Mouse (Mus musculus) ovary, postnatal 36 days (tissue): ENCODE results near the gene Thap8.
"Not testable (repeated sequence)": the region's sequence is repeated elsewhere in the genome, so short reads cannot be mapped to it uniquely, and the experiment has no call there.

ENCODE experiments used
- DNase-seq: peaks from one replicate; pipeline ENCODE4 v3.0.0; 2022; ENCODE audit warnings: low spot score, mixed read lengths

Thap8 gene

DNA sequence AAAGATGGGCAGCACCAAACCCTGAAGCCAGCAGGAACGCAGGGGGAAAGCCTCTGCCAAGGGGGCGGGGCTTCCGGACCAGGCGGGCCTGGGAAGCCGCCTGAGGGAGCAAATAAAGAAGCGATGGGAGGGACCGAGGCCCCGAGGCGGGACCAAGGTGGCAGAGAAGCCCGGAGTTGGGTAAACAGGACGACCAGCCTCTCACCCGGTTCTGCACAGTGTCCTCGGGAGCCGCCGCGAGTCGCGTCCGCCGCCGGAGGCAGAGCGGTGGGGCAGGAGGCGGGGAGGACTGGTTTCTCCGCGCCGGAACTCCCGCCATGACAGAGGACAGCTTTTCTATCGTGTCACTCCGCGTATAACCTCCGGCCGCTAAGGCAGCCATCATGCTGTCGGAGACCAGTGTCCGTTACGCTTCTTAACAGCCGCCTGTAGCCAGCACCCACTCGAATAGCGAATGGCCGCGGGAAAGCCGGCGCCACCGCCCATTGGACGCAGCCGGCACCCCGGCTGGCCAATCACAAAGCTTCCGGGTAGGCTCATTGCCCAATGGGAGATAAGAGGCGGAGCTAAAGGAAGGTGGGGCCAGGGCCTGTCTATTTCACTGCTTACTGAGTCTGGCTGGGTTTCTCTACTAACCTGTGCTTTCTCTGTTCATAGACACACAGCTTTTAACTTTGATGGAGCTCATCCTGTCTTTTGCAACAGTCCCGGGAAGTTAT is at the start of gene Thap8, which contains the start of gene Wdr62:
TSS of gene Thap8 (plus strand) at position 144 of the 719 bp plus-strand sequence.
TSS of gene Wdr62 (minus strand) at position 469 of the 719 bp plus-strand sequence.
- peak; percentile 90 for DNase-seq

DNA sequence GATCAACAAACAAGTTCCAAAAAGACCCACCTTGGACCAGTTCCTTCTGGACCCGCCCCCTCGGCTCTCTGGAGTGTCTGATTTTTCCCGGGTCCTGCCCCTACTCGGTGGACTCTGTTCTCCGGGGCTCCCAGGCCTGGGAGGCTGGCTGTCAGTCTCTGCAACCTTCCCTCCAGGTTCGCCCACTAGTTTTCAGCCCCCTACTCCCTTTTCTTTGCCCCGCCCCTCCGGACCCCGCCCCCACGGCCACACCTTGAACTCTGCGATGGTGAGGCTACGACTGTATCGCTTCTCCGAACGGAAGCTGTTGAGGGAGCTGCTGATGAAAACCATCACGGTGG is 48.6 kb upstream of the Thap8 start:
- no peak for DNase-seq

DNA sequence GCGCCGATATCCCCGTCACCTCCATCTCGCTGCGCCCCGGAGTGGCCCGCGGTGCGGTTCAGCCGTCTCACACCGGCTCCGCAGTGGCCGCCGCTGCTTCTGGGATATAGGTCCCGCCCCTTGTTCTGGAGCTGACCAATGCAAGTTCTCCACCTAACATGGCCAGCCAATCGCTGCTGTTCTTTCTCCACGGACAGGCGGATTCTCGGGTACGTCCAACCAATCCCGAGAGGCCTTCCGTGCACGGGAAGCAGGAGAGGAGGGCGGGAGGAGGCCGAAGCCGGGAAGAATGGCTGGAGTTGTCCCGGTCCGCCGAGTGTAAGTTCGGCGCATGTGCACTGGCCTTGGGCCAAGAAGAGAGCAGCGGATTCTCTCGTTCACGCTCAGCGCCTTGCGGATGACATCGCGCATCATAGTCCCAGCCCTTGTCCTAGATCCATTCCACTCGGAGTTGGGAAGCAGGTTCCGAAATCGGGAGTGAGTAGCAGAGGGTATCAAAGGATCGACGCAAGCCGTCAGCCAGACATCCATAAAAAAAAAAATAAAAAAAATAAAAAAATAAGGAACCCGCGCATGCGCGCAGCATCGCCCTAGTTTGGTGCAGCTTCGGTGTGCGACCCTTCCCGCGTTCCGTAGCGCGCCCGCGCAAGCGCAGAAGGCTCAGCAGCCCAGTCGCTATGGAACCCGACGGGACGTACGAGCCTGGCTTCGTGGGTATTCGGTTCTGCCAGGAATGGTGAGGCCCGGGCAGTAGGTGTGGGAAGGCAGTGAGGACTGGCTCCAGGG is 48.0 kb upstream of the Thap8 start, which contains the start of the genes Polr2i and Tbcb:
TSS of gene Polr2i (plus strand) at position 280 of the 786 bp plus-strand sequence.
TSS of gene Tbcb (minus strand) at position 604 of the 786 bp plus-strand sequence.
- peak; percentile 97 for DNase-seq

DNA sequence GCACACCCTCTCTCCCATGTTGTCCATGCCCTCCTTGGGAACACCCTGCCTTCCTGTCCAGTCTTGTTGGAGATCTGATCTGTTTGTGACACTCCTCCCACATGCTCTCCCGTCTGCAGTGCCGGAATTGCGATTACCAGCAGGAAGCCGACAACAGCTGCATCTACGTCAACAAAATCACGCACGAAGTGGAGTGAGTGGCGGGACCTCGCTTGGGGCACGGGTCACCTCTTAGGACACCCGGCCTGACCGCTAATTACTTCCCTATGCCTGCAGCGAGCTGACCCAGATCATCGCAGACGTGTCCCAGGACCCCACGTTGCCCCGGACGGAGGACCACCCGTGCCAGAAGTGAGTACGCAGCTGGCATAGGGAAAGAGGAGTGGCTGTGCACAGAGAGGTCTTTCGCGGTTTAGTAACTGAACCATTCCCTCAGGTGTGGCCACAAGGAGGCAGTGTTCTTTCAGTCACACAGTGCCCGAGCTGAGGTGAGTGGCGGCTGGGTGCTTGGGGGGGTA is 47.2 kb upstream of the Thap8 start:
- peak; percentile 63 for DNase-seq

DNA sequence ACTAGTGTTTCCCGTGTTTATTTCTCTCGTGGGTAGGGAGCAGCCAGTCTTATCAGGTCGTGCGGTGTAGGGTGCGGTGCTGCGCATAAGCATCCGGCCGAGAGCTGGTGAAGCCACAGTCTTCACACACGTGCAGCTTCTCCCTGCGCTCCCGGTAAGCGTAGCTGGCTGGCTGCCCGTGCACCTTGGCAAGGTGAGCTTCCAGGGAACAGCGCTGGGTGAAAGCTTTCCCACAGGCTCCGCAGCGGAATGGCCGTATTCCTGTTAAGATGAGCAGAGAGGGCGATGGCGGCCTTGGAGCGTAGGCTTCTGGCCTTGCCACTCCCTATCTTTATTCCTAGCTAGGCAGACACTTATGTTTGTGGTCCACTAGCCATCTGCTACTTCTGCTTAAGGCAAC is 46.5 kb upstream of the Thap8 start:
- peak; percentile 30 for DNase-seq

DNA sequence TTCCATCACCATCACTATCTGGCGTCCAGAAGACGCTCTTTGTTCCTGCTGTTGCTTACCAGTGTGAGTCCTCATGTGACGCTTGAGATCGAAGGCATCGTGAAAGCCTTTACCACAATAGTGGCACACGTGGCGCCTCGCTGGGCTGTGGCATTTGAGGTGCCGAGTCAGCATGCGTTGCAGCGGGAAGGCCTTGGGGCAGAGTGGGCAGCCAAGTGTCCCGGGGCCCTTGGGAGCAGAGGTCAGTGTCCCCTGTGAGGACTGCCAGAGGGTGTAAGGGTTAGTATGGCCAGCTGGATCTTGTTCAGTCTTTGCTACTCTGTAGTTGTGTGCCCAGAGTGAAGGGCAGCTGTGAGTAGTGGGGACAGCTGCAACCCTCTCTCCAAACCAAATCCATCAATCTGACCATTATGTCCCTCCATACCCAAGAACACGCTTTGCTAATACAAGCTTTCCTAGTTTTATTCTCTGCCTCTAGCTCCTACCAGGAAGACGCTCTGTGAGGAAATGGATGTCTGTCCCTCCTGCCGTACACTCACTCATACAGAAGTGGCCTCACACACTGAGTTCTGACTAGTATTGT is 45.5 kb upstream of the Thap8 start:
- no peak for DNase-seq

DNA sequence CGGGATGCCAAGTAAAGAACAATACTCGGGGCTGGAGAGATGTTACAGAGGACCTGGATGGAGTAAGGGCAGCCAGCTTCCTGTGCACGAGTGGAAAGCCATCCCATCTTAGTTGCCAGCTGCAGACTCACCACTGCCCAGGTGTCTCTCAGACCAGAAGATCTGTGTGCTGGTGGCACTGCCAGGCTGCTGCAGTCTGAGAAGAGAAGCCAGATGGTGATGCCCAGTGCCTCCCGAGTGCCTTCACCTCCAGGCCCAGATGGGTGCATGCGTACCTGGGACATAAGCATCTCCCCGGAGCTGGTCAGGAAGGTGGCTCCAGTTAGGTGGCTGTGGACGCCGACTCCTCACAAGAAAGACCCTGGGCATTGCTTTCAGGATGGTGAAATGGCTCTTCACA is 44.8 kb upstream of the Thap8 start:
- DNase-seq = no peak

DNA sequence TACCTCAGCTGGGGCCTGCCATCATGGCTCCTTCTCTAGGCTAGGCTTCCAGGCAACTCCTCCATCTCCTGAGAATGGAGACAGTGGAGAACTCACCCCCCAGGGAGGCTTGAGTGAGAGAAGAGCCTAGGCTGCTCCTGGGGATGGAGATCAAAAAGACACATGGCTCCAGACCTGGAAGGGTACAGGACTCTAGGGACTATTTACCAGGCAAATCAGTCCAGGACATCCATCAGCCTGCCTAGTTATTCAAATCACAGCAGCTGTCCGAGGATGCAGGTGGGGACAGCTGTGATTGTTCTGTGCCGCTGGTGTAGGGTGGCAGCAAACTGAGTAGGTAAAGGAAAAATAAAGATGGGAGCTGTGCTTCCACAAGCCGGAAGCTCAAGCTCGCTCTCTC is 44.3 kb upstream of the Thap8 start, which contains the start of gene Ovol3:
TSS of gene Ovol3 (minus strand) at position 101 of the 400 bp plus-strand sequence.
- DNase-seq = no peak

DNA sequence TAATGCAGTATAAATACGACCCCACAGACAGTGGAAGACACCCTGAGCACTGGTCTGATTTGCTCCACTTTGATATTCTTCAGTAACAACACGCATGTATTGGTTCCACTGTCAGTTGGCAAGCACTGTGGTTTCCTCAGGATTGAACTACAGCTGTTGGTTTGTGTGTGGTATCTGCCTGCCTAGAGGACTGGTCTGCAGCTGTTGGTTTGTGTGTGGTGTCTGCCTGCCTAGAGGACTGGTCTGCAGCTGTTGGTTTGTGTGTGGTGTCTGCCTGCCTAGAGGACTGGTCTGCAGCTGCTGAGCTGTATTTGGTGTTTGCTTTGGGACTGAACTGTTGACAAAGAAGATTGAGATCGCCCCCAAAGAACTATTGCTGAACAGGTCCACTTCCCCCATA is 42.5 kb upstream of the Thap8 start:
- not testable (repeated sequence) for DNase-seq

DNA sequence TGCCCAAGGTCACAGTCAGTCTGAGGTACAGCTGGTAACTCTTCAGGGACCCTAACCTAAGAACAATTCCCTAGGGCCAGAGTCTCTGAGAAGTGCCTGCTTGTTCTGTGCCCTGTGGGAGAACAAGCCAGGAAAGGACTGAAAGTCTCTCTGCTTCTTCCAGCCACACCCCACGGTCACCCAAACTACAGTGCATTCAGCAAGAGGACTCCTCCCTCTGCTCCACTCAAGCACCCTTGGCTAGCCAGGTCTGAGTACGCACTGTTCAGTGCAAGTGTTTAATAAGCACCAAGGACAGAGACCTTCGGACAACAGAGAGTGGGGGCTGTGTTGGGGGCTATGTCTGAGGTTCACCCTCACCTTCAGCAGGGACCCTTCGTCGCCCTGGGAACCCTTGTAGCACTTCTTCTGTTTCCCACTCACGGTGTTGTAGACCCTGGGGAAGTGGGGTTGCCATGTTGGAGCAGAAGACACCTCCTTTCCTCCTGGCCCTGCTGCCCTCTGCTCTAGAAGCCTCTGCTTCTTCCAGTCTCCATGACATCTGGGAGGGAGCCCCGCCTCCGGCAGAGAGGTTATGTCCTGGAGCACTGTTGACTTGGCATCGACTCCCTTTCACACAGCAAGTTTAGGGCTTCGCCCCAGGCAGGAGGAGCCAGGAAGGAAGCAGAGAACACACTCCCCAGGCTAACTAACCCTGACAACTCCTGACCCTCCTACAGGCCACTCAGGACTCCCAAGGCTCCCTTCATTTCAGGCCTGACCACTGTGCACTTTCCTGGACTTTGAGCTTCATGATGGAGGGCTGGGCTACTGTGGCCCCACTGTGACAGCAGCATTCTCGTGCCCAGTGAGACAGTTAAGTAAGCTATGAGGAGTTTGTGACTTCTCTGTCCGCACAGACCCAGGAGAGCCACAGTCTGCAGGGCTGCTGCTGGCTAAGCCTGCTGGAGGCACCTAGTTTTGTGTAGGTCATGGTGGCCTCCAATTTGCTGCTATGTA is 27.6 kb upstream of the Thap8 start:
- DNase-seq = peak; percentile 59

DNA sequence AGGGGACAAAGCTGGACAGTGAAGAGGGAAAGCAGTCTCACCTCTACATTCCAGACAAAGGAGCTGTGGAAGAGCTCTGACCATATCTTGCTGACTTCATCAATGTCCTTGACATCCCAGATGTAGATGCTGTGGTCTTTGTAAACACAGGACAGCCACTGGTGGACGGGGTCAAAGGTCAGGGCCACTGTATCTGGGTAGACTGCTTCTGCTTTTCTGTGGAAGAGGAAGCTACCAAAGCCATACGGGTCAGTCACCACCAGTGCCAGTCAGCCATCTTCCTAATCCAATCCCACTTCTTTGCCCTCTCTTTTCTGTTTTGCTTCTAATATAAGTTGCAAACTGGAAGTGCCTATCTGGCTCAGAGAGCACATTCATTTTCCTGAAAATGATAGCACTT is 14.9 kb upstream of the Thap8 start:
- DNase-seq = no peak

DNA sequence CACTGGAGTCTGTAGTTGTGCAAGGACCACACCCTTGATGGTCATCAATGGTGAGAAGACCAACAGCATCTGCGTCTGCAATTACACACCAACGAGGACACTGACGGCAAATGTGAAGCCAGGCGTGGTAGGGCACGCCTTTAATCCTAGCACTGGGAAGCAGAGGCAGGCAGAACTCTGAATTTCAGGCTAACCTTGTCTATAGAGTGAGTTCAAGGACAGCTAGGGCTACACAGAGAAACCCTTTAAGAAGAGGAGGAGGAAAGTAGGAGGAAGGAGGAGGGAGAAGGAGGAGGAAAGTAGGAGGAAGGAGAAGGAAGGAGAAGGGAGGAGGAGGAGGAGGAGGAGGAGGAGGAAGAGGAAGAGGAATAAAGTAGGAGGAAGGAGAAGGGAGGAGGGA is 14.4 kb upstream of the Thap8 start:
- no peak for DNase-seq

DNA sequence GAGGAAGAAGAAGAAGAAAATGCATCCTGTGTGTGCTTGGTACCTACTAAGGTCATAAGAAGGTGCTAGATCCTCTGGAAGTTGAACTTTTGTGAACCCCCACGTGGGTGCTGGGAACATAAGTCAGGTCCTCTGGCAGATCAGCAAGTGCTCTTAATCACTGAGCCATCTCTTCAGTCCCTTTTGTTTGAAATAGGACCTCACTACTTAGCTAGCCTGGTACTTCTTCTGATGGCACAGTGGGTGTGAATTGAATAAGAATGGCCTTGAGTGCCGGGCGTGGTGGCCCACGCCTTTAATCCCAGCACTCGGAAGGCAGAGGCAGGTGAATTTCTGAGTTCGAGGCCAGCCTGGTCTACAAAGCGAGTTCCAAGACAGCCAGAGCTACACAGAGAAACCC is 14.0 kb upstream of the Thap8 start:
- DNase-seq = no peak

DNA sequence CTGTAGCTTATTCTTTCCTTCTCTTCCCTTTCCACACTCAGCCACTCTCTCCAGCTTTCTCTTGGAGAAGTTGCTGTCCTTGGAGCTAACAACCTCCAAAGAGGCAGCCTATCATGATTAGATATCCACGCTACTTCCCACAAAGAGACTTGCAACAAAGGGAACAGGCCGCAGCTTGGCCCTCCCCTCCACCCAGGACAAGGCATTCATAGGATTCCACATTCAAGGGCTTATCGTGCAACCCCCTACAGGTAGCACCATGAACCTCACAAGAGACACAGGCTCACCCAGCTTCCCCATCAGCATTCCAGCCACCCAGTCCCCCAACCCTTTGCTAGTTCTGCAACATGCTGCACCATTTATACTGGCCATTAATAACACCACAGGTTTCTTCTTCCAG is 13.1 kb upstream of the Thap8 start:
- DNase-seq = no peak

DNA sequence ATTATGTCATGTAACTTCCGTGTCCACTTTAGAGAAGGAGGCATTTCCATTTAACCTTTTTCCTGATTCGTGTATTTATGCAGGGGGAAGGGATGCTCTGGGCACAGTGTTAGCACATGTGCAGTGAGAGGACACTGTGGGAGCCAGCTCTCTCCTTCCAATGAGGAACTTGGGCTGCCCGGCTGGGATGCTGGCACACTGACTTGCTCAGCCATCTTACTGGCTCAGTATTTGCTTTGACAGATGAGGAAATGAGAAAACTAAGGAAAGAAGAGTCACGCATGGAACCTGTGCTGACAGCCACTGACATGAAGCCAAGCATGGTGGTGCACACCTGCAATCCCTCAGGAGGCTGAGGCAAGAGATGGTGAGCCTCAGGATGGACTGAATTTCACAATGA is 10.3 kb upstream of the Thap8 start:
- no peak for DNase-seq

DNA sequence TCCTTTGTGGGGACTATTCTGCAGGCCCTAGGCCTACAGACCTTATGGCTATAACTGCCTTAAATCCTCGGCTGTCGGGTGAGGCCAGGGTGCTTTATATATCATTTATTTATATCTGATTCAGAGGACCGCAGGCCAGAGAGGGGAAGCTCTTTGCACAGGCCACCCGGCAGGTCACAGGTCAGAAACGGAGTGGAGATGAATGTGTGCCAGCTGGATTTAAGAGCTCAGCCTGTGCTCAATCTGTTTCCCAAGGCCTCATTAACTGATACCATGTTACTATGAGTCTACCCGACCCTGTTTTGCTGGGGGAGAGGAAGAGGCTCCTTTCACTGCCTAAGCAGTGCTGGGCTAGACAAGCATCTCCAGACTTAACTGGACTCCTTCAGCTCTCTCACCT is 5.5 kb upstream of the Thap8 start:
- DNase-seq = no peak

DNA sequence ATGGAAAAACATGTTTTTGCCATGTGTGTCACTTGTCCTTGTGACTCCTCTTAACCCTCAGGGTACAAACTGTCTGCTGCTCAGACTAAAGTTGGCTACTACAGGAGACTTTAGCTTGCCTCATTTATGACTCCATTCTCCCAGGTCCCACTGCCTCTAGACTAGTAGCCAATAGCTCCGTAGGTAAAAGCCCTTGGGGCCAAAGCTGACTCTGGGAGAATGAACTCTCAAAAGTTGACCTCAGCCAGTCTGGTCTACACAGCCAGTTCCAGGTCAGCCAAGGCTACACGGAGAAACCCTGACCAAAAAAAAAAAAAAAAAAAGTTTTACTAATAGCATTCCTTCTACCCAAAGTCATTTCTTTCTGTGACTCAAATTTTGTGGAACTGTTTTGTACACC is 983 bp upstream of the Thap8 start:
- DNase-seq = no peak

DNA sequence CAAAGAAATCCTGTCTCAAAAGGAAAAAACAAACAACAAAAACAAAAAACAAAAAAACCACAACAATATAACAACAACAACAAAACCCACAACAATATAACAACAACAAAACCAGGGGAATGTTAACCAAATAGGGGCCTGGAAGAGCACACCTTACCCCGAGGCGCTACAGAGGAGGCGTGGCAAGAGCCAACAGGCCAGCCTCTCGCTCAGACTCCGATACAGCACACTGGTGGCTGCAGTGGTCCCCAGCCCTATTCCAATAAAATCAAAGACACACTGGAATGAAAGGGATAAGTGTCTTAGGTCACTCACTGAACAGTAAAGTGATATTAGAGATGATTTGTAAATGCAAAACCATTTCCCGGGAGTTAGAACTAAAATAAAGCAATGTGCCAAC is 358 bp upstream of the Thap8 start:
- no peak for DNase-seq

DNA sequence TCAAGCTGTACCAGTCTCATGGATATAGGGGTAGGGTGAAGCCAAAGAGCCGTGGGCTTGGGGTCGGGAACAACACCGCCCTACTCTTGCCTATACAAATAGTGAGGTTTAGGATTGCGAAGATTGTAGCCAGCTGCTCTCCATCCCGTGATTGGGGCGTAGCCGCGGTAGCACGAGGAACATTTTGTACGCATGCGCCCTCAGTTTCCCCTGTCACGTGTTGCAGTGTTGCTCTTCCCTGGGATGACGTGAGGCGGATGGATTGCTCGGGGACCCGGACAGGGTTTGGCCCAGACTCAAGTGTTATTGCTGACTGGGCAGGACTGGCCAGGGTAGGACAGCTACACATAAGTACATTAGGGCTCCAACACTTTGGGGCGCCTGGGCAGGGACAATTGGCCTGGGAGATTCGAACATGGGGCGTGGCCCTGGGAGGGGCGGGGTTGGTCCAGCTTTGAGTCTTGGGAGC is 810 bp downstream of the Thap8 start:
- DNase-seq = peak; percentile 79

DNA sequence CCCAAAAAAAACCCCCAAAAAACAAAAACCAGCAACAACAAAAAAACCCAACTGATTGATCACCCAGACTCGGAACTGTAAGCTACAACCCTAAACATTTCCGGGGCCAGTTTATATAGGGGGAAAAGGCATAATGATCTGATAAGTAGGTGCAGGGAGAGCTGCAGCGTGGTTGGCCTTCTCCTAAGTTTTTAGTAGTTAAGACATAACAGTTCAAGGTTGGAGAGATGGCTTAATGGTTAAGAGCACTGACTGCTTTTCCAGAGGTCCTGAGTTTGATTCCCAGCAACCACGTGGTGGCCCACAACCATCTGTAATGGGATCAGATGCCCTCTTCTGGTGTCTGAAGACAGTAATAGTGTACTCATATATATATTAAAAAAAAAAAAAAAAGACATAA is 1.6 kb downstream of the Thap8 start:
- no peak for DNase-seq

DNA sequence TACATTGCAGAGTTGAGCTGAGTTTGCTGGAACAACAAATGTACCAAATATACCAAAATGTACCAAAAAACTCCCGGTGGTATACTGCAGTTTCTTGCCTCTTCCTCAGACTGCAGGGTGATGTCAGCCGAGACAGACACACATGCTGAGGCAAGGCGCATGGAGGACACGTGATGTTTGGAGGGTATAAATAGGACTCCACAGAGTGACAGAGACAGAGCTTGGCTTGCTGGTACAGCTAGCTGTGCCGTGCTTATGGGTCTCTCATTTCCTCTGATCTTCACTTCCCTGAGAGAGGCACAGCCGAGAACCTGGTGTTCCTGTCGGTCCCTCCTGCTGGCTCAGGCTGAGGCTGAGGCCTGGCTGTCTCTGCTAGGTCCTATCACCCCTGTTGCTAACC is 2.8 kb downstream of the Thap8 start:
- no peak for DNase-seq
